In the genomic region with DNA sequence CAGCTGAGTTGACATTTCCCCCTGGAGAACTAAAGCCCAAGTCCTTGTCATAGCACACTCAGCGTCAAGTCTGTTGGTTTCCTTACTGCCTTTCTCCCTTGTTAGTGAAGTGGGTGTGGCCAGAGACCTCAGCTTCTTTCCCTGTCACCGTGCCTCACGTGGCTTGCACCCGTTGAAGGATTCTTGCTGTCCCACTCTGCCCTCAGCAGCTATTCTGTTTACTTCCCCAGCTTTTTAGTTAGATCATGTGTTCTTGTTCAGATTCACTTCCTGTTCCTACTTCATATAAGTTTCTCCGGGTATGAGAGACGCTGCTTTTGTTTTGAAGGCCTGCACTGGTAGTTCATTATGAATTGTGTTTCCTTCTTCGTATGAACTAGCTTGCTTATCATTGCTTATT, we compare ENCODE assay signal across 9 mouse cellular contexts.
DNase-seq lines count a peak whose midpoint lies in the region; ATAC-seq lines count a peak whose summit lies in the region.
"Had no signal": no experiment of that assay in that cellular context is flagged by ENCODE, and none has a peak within 500 bp of the region (broad histone marks: within the 10 kb centered on the region; RNA-seq: fewer than 3 reads in every experiment).

No protein-coding gene starts in this region.

- DNase-seq in layer of hippocampus, adult 11-12 months (ENCODE audit: low spot score) = peak; percentile 52
- no peak for DNase-seq in layer of hippocampus, postnatal 36 days
- DNase-seq in c-Kit-positive CD71-negative TER-119-negative erythroid progenitor cells, embryonic 14.5 days (ENCODE audit: low read depth) = peak; percentile 10
- peak; percentile 74 for DNase-seq in splenic B cell, adult 2 months (ENCODE audit: low read depth, low spot score)
- DNase-seq in cerebellum, postnatal 36 days = no peak
- no peak for DNase-seq in cerebellum, adult 18-20 months

- H3K9me3 ChIP-seq in liver, embryonic 15.5 days (replicated peaks) = no peaks in the 10 kb centered on the region
- H3K9me3 ChIP-seq in midbrain, embryonic 16.5 days (replicated peaks; ENCODE audit: control insufficient read depth, low read length, poor library complexity, severe bottlenecking) = no peaks in the 10 kb centered on the region

- no peak overlapping the region for H3K9ac ChIP-seq in liver, embryonic 15.5 days
- H3K9ac ChIP-seq in midbrain, embryonic 16.5 days (ENCODE audit: low read depth, low read length) = no peak overlapping the region

- WGBS in liver, embryonic 15.5 days (ENCODE audit: insufficient replicate concordance) = 19% methylated on average over 7 of the region's 7 CpGs
- 72% methylated on average over 7 of the region's 7 CpGs for WGBS in midbrain, embryonic 16.5 days

- no peaks in the 10 kb centered on the region for H3K27me3 ChIP-seq in liver, embryonic 15.5 days
- no peaks in the 10 kb centered on the region for H3K27me3 ChIP-seq in splenic B cell, adult 2 months (ENCODE audit: control insufficient read depth, insufficient read depth, low read length, poor library complexity, severe bottlenecking)
- no peaks in the 10 kb centered on the region; the same call in 1 of the 2 replicates for H3K27me3 ChIP-seq in midbrain, embryonic 16.5 days (ENCODE audit: control insufficient read depth, insufficient read depth, low read depth, low read length)

- no peaks in the 10 kb centered on the region for H3K4me1 ChIP-seq in liver, embryonic 15.5 days (replicated peaks)
- peaks cover 2% of the 10 kb centered on the region for H3K4me1 ChIP-seq in midbrain, embryonic 16.5 days (ENCODE audit: control insufficient read depth, insufficient read depth, low read length)

- no peaks in the 10 kb centered on the region for H3K36me3 ChIP-seq in liver, embryonic 15.5 days (replicated peaks)
- H3K36me3 ChIP-seq in splenic B cell, adult 2 months (ENCODE audit: control insufficient read depth, insufficient read depth, low read length, poor library complexity, severe bottlenecking) = no peaks in the 10 kb centered on the region
- H3K36me3 ChIP-seq in midbrain, embryonic 16.5 days (ENCODE audit: control insufficient read depth, insufficient read depth, low read length) = no peaks in the 10 kb centered on the region

- H3K4me2 ChIP-seq in liver, embryonic 15.5 days = no peak overlapping the region
- H3K4me2 ChIP-seq in midbrain, embryonic 16.5 days (ENCODE audit: low read length) = no peak overlapping the region

- no peak overlapping the region for H3K4me3 ChIP-seq in liver, embryonic 15.5 days (replicated peaks)
- H3K4me3 ChIP-seq in midbrain, embryonic 16.5 days (ENCODE audit: low read depth, low read length) = no peak overlapping the region
- H3K4me3 ChIP-seq: erythroblast, embryonic 14.5 days had no signal

- H3K27ac ChIP-seq in liver, embryonic 15.5 days (replicated peaks) = no peak overlapping the region
- no peak overlapping the region for H3K27ac ChIP-seq in midbrain, embryonic 16.5 days (ENCODE audit: low read length)

- peak; percentile 51 for ATAC-seq in liver, embryonic 15.5 days (ENCODE audit: insufficient read depth)
- no peak for ATAC-seq in midbrain, embryonic 16.5 days

Comparison
In these comparisons a context has a peak if more than half of its experiments do, and no peak if none do; other contexts are left out.
1. DNase-seq: peak in layer of hippocampus, adult 11-12 months (single experiment), c-Kit-positive CD71-negative TER-119-negative erythroid progenitor cells, embryonic 14.5 days (single experiment) and splenic B cell, adult 2 months (single experiment); none in layer of hippocampus, postnatal 36 days (0 of 2), cerebellum, postnatal 36 days (0 of 2) and cerebellum, adult 18-20 months (0 of 2).